Mouse (Mus musculus) neural tube, embryonic 10.5 days (tissue): ENCODE data around the gene Mpdz.

ENCODE experiments used
- DNase-seq: peaks from one replicate; pipeline ENCODE4 v3.0.0-alpha.2; 2017; ENCODE audit warnings: low spot score; ENCODE audit errors: extremely low spot score

Gene Mpdz

GRCm38 (mm10) chr4:81442078-81442981 is at the start of gene Mpdz:
TSS of gene Mpdz (minus strand) at chr4:81442815.
- DNase-seq, result peak; percentile 83

GRCm38 (mm10) chr4:81490556-81490955 is 47.9 kb upstream of the Mpdz start:
- DNase-seq, result no peak

- no peak for DNase-seq
These were observed 42.0 kb upstream of the Mpdz start for GRCm38 (mm10) chr4:81484603-81485002.

- DNase-seq, result no peak
These were observed 41.4 kb upstream of the Mpdz start for GRCm38 (mm10) chr4:81483887-81484602.

DNA sequence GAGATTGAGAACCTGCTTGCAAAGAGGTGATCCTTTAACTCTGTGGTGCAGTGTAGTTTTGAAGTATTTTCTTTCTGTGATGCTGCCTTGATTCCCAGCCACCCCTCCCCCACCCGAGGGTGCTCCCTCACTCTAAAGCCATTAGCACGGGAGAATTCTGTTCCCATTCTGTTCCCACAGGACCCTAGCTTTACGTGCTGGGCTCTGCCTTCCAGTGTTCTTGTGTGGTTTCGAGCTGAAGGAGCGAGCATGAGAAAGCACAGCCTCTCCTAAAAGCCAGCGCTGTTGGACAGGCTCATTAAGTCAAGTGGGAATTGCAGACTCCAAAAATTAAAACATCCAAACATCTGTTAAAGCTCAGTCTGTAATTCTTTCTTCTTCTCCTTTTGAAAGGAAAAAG is 40.5 kb upstream of the Mpdz start:
- no peak for DNase-seq

DNA sequence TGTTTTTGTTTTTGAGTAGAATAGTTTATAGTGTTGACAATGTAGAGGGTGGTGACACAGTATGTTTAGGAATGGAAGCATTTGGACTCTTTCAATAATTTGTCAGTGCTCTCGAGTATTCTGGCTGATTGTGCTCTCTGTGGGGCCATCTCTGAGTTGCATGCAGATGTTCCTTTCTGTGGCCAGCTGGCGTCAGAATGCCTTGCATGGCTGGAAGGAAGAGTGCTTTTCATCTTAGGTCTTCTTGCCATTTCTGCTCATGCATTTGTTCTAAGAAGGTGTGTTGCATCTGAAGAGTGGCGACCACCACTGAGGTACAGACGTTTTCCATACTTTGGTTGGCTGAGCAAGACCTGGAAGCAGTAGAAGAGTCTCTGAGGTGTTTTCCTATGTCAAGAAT is 24.2 kb upstream of the Mpdz start:
- DNase-seq, result no peak

DNA sequence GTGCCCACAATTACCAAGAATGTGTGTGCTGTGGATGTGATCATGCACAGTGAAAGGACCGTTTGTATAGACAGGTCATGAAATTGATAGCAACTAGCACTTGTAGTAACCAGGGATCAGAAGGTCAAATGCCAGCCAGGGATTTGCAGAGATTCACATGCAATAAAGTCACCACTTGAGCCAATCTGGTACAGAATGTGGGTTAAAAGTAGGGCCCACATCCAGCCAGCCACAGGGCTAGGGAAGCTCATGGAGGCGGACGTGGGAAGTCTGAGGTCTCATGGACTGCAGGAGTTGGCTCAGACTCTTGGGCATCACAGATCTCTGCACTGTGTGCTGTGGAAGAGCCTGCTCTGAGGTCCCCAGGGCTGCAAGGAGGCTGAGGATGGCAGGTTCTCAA is 22.6 kb upstream of the Mpdz start:
- no peak for DNase-seq

DNA sequence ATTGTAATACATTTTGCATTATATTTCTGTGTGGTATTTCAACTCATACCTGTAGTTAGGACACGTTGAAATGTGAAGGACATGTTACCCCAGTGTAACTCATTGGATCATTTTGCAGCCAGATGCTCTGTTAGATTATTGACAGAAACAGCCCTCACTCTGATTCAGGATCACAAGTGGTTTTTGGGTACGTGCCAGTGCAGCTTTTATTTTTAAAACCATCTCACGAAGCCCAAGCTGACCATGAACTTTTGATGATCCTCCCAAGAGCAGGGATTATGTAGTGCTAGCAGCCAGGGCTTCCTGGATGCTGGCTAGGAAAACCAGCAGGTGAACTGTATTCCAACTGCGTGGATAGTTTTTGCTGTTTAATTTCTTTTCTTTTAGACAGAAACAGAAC is 19.6 kb upstream of the Mpdz start:
- DNase-seq, result no peak

- no peak for DNase-seq
These were observed 16.3 kb upstream of the Mpdz start for GRCm38 (mm10) chr4:81458921-81459320.

DNA sequence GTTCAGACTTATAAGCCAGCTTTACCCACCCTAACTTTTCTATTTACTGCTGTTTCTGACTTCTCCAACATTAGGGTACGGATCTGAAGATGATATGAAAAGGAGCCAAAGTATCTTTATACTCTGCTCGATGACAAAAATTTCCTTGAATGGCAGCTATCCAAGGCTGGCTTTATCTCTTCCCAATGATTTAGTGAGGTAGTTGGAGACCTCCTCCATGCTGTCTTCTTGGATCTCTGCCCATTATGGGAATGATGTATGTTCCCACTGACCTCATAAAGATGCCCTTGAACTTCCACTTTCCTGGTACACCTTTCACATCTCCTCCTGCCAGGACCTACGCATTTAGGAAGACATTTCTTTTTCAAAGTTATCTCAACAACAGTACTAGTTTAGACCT is 11.2 kb upstream of the Mpdz start:
- no peak for DNase-seq

DNA sequence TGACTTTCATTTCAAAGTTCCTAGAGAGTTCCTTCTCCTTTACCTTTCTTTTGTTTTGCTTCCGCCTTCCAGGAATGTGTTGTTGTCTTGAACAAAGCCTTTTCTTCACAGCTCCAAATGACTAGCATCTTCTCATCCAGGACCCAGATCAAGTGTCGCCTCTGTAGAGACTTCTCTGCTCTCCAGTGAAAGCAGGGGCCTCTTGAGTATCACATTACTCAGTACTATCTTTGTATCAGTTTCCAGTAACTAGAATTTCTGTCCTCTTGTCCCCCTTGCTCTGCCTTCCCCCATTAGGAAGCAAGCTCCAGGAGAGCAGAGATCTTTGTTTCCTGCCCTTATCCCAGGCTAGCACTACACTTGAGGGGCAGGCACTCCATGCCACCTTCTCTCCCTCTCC is 9.6 kb upstream of the Mpdz start:
- no peak for DNase-seq

- DNase-seq, result no peak
These were observed 6.8 kb upstream of the Mpdz start for GRCm38 (mm10) chr4:81449413-81449812.

DNA sequence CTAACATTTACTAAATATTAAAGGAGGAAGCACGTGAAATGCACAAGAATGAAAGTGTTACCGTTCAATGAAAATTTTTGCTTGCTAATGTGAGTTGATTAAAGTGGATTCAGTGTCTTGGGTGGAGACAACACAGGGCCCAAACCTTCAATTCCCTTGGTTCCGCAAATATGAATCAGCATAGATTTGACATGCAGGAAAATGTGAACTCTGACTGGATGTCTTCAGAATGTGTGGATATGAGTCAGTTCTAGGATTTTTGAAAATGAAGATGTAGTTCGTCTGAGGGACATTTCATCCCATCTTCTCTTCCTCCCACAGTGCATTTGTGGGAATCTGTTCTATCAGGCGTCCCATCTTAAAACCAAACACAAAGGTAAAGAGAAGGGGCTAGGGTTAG is 951 bp upstream of the Mpdz start:
- DNase-seq, result no peak

DNA sequence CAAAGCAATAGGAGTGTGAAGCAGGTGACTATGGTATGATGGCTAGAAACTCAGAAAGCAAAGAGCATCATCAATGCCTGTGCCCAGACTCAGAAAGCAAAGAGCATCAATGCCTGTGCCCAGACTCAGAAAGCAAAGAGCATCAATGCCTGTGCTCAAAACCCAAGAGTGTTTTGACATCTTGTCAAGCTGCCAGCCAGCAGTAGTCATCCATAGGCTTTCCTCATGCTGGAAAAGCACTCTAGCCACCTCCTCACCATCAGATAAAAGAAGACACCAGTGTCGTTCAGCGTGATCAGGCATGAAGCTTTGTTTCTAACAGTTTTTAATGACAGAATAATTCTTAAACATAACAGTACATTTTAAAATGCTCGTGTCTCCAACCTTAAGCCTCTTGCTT is 8.7 kb downstream of the Mpdz start:
- no peak for DNase-seq

DNA sequence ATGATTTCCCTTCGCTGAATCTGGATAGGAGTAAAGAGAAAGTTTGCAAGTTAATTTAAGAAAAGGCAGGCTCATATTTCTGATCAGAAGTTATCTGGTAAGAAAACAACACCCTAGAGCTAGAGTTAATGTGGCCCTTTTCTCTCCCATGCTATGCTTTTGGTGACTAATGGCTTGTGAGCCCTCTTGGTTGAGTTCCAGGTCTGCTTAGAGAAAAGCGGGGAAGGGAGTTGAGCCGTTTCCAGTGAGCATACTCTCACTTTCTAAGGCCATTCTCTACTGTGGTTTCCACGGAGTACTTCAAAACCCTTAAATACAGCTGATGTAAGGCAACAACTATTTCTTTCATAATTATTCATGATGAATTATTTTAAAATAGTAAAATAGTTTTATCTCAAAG is 11.8 kb downstream of the Mpdz start:
- DNase-seq, result no peak

- no peak for DNase-seq
These were observed 12.5 kb downstream of the Mpdz start for GRCm38 (mm10) chr4:81430105-81430504.

DNA sequence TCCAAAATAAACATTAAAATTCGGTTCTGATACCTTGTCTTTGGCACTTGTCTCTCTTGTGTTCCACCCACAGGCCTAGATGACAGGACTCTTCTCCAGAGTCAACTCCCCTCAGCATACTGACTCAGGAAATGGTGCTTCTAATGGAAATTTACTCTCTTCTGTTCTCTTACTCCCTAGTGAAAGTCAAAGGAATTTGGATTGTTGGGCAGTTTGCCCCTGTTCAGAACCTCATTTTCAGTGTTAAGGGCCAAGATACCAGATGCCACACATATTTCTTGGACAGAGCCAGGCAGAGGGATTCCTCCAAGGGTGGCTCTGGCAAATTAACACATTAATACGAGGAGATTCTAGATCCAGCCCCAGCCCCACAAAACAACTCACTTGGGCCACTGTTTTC is 12.9 kb downstream of the Mpdz start:
- no peak for DNase-seq

- no peak for DNase-seq
These were observed 19.1 kb downstream of the Mpdz start for GRCm38 (mm10) chr4:81423556-81423955.

GRCm38 (mm10) chr4:81421621-81422020 is 21.0 kb downstream of the Mpdz start:
- no peak for DNase-seq

DNA sequence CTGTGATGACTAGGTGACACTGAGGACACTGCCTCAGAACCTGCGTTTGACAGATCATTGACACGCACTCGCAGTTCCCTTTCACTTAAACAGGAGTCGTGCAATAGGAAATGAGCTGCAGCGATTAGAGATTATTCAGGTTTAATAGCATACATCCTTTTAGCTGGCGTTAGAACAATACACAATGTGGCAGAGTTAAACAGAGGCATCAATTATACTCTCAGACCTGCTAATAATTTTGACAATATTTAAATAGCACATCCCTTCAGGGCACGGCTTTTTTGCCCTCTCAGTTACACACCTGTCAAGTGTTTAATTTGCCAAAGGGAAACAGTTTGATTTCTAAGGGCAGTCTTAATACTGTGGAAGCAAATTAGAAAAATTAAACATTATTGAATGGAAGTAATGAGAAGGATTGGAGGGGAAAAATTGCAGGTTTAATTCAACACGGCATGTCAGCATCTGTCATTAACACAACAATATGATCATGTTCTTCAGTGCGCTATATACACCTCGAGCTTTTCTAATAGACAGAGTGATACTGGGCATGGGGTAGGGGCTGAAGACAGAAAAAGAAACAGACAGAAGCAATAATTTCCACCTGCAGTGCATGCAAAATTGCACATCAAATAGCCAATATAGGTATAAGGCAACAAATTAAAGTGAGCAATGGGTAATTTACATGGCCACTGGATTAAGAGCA is 27.1 kb downstream of the Mpdz start:
- DNase-seq, result no peak

DNA sequence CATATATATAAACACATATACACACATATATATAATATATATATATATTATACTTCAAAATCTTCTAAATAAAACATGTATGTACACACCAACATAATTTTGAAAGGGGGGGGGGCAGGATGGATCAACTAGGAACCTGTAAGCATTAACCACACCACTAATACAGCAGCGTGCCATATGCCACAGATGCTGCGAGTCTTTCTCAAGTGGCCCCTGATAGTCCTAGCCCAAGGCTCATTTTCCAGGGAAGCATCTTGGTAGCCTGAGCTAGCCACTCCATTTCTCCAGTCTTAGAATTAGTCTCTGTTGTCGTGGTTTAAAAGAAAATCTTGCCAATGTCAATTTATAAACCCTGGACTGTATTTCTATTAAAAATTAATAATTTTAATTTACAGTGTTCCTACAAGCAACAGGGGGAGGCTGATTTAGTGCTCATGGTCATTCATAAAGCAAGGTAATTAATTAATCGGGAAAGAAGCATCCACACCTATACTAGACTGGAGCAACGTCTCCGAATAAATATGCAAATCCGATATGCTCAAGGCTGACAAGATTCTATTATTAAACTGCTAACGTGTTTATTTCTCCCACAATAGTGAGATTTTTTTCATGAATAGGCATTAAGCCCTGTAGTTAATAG is 27.8 kb downstream of the Mpdz start:
- DNase-seq, result no peak

DNA sequence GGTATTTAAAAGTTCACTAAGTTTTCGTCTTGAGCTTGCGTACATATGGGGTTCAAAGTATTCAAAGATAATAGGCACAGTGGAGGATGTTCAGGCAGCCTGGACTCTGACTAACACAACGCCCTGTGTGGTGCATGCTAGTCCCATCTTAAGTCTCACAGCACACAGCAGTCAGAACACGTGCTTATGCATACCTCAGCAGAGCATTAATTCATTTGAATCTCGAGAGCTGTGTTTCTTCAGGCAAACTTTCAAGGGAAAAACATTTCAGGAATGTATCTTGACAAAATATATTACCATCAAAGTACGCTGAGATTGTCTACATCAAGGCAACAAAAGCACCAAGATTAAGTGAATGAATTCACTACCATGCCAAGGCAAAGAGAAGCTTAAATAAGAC is 45.7 kb downstream of the Mpdz start:
- DNase-seq, result no peak
